Mouse (Mus musculus) naive thymus-derived CD4-positive, alpha-beta T cell, adult 2 months (primary cell): ENCODE results near the gene Wap.
A peak's percentile ranks its signal among the peaks of the same experiment; 100 is the strongest.

Experiments
- DNase-seq: peaks from one replicate; pipeline ENCODE4 v3.0.0-alpha.2; 2011; ENCODE audit warnings: low read depth

The Wap gene

GRCm38 (mm10) chr11:6638537-6638936 is at the start of gene Wap:
Gene Wap, minus strand, starts transcription at chr11:6638637.
- no peak for DNase-seq

DNA sequence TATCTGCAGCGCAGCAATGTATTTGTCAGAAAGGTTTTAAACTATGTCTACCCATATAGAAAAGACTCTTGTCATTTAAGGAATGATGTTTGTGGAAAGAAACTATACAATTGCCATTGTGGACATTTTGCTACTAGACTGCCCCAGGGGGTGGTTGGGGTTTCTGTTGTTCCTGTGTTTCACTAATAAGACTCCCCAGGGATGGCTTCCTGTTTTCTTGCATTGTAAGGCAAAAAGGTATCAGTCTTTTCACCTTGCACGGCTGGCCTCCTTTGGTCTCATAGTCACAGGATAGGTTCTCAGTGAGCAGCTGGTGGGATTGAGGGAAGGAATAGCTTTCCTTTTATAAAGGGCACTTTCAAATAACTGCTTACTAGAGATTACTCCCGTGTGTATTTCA is 46.3 kb upstream of the Wap start:
- DNase-seq = no peak

GRCm38 (mm10) chr11:6680397-6680818 is 42.0 kb upstream of the Wap start:
- DNase-seq = peak; percentile 78

- peak; percentile 92 for DNase-seq
Observed at GRCm38 (mm10) chr11:6679694-6680396, 41.4 kb upstream of the Wap start.

- DNase-seq = no peak
Observed at GRCm38 (mm10) chr11:6677530-6677929, 39.1 kb upstream of the Wap start.

GRCm38 (mm10) chr11:6676641-6677040 is 38.2 kb upstream of the Wap start:
- no peak for DNase-seq

GRCm38 (mm10) chr11:6675402-6675801 is 37.0 kb upstream of the Wap start:
- DNase-seq = no peak

GRCm38 (mm10) chr11:6674701-6675100 is 36.3 kb upstream of the Wap start:
- no peak for DNase-seq

- no peak for DNase-seq
Observed at GRCm38 (mm10) chr11:6670826-6671225, 32.4 kb upstream of the Wap start.

GRCm38 (mm10) chr11:6670044-6670443 is 31.6 kb upstream of the Wap start:
- DNase-seq = no peak

GRCm38 (mm10) chr11:6669041-6669440 is 30.6 kb upstream of the Wap start:
- DNase-seq = no peak

DNA sequence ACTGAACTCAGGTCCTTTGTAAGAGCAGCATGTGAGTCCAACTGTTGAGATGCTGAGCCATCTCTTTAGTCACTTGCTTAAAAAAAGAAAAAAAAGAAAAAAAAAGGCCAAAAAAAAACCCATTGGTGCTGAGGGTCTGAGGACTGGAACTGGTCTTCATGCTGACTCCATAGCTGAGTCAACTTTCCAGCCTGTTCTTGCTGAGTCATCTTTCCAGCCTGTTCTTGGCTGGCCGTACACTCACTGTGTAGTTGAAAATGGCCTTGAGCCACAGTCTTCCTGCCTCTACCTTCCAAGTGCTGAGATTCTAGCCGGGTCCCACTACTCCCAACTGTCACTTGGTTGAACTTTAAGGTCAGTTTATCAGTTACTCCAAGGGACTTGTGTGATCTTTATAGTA is 28.2 kb upstream of the Wap start:
- no peak for DNase-seq

GRCm38 (mm10) chr11:6661206-6661605 is 22.8 kb upstream of the Wap start:
- no peak for DNase-seq

DNA sequence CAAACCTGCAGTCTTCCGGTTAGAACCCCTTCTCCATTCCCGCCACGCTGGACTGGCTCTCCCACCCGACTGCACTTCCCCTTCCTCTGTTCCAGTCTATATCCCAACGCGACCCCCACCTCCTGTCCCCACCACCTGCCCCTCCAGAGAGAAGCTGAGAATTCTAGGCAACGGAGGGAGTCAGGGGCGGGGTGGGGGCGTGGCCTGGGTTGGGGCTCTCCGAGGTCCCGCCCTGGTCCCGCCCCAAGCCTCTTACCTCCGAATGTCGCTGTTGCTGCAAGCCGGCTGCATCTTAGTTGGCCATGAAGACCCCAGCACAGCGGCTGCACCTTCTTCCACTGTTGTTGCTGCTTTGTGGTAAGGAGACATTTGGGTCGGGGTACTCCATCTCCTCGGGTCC is 19.8 kb upstream of the Wap start, which contains the start of gene Ramp3:
TSS of gene Ramp3 (plus strand) at position 251 of the 400 bp plus-strand sequence.
- DNase-seq = peak; percentile 83

- DNase-seq = peak; percentile 93
Observed at GRCm38 (mm10) chr11:6654903-6655302, 16.5 kb upstream of the Wap start.

DNA sequence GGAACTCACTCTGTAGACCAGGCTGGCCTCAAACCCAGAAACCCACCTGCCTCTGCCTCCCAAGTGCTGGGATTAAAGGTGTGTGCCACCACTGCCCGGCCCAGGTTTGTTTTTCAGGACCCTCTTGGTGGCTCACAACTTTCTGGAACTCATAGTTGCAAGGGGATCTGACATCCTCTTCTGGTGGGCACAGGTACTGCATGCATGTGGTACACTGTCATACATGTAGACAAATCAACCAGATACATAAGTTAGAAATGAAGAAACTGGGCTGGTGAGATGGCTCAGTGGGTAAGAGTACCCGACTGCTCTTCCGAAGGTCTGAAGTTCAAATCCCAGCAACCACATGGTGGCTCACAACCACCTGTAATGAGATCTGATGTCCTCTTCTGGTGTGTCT is 14.5 kb upstream of the Wap start:
- peak; percentile 42 for DNase-seq

- no peak for DNase-seq
Observed at GRCm38 (mm10) chr11:6650519-6650918, 12.1 kb upstream of the Wap start.

DNA sequence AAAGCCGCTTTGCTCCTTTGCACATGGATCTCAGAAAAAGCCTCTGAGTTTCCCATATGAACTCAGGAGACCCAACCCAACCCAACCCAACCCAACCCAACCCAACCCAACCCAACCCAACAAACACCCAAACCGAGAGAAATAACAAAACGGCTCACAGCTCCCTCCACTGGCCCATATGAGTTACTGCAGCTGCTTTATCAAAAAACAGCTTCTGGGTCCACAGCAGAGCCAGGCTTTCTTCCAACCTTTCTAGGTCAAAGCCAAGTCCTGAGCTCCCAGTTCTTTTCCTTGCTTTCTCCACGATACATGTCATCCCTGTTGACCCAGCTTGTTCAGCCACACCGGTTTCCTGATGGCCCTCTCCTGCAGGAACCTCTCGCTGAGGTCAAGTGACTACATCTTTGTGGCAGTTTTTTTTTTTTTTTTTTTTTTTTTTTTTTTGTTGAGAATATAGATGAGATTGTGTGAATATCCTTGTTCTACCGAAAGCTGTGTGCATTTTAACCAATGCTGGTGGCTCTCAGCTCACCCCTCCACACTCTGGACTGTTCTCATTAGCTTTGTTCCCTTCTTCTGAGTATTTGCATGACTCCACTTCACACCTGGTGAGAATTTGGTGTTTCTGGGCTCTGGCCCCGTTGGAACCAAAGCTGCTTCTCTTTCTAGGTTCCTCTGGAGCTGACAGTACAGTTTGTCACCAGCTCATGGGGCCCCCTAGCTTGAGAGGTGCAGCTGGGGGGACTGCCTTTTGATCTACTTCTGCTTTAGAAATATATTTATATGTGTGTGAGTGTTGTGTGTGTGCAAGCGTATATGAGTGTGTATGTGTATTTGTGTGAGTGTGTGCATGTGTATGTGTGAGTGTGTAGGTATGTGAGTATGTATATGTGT is 9.6 kb upstream of the Wap start:
- DNase-seq = peak; percentile 47

DNA sequence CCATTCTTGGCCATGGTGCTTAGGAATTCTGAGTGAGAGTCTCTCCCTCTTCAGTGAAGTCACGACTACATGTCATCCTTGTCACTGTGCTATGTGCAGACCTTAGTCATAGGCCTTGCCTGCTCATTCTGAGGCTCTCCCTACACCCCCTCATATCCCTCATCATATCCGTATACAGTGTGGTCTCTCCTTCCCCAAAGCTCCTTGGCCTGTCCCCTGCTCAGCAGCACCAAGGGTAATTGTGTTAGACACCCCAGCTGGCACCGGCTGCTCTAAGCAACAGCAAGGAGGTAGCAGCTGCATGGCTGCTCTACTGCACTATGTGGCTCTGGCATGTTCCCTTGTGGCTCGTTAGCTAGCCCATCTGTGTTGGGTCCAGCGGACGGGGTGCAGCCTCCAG is 6.1 kb upstream of the Wap start:
- no peak for DNase-seq

GRCm38 (mm10) chr11:6639072-6639471 is 635 bp upstream of the Wap start:
- no peak for DNase-seq

GRCm38 (mm10) chr11:6636150-6636549 is 2.3 kb downstream of the Wap start:
- DNase-seq = peak; percentile 43

- DNase-seq = peak; percentile 76
Observed at GRCm38 (mm10) chr11:6629655-6630054, 8.8 kb downstream of the Wap start.

- peak; percentile 62 for DNase-seq
Observed at GRCm38 (mm10) chr11:6628568-6628967, 9.9 kb downstream of the Wap start.
